Mouse (Mus musculus) lung, embryonic 14.5 days (tissue): ENCODE data around the gene 2210011C24Rik. TPM values are rescaled to one million over a fixed set of nuclear protein-coding genes. Genes with fewer than 3 reads are reported as not detected.

Experiments
- ATAC-seq: fragments of 200-750 bp; cut with Nextera tagmentation; 2 replicates; pipeline ENCODE4 v1.8.0; 2017; ENCODE audit warnings: mild to moderate bottlenecking, moderate TSS enrichment, moderate library complexity; ENCODE audit not compliant: insufficient read depth
- DNase-seq: peaks from one replicate; pipeline ENCODE4 v3.0.0-alpha.2; 2015
- H3K27ac ChIP-seq: fragments of 300-500 bp; sonication (generic); 2 replicates; pipeline ENCODE4 v1.5.1; 2014; ENCODE audit warnings: low read depth, mild to moderate bottlenecking, moderate library complexity
- H3K27me3 ChIP-seq: fragments of 300-500 bp; sonication (generic); 2 replicates; pipeline ENCODE4 v1.6.1; 2014; ENCODE audit warnings: low read length, control low read depth; ENCODE audit not compliant: insufficient read depth
- H3K36me3 ChIP-seq: fragments of 300-500 bp; sonication (generic); 2 replicates; pipeline ENCODE4 v1.6.1; 2014; ENCODE audit warnings: control low read depth; ENCODE audit not compliant: insufficient read depth
- H3K4me1 ChIP-seq: fragments of 300-500 bp; sonication (generic); 2 replicates; pipeline ENCODE4 v1.6.1; 2014; ENCODE audit warnings: antibody characterized with exemption, control low read depth; ENCODE audit not compliant: insufficient read depth
- H3K4me2 ChIP-seq: fragments of 300-500 bp; sonication (generic); 2 replicates; pipeline ENCODE4 v1.6.1; 2014; ENCODE audit warnings: mild to moderate bottlenecking
- H3K4me3 ChIP-seq: fragments of 300-500 bp; sonication (generic); 2 replicates; pipeline ENCODE4 v1.5.1; 2014; ENCODE audit warnings: low read depth, low read length
- H3K9ac ChIP-seq: fragments of 300-500 bp; sonication (generic); 2 replicates; pipeline ENCODE4 v1.6.1; 2014
- H3K9me3 ChIP-seq: fragments of 300-500 bp; sonication (generic); 2 replicates; pipeline ENCODE4 v1.6.1; 2016; ENCODE audit warnings: low read depth, low read length, control low read depth
- CTCF ChIP-seq: IDR thresholded peaks from 2 replicates; pipeline ENCODE4 v1.5.1; 2016; ENCODE audit warnings: antibody characterized with exemption, low read depth
- WGBS: fragments of 180-500 bp; shearing (Covaris S2); extraction: QIAGEN DNeasy Blood & Tissue Kit; methylation state at CpG from one replicate; pipeline ENCODE4 v1.1.7; 2014; 5-methylcytosine and 5-hydroxymethylcytosine counted together
- polyA plus RNA-seq: library from polyadenylated mRNA; unstranded; fragments of >200 nt; fragmentation: Nextera tagmentation; extraction: Ambion mirVana; gene quantifications from 2 replicates; pipeline ENCODE4 v1.2.1, GENCODE M21; 2014

2210011C24Rik gene
- polyA plus RNA-seq, 1 experiment from 2014 or later = 1.2 TPM

DNA sequence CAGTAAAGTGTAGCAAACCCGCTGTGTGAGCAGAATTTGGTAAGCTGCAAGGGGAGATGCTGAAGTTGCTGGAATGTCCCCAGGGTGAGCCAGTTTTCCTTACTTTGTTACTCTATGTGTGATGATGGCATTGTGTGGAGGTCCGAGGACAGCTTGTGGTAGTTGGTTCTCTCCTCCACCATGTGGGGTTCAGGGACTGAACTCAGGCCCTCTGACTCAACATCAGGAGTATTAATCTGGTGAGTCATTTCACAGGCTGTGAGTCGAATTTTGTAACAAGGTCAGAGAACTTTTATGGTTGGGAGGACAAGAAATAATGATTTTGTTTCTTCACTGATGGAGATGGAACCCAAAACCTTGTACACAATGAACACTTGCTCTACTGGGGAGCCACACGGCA, 20.8 kb upstream of the 2210011C24Rik start:
- Histone ChIP-seq H3K9ac (no peak overlapping the region), H3K4me1 (no peaks in the 10 kb centered on the region), H3K27ac (no peak overlapping the region), H3K27me3 (no peaks in the 10 kb centered on the region), H3K4me3 (no peak overlapping the region), H3K36me3 (no peaks in the 10 kb centered on the region), H3K4me2 (no peak overlapping the region), H3K9me3 (no peaks in the 10 kb centered on the region)
- no peak for DNase-seq
- 69% methylated on average over 4 of the region's 4 CpGs for WGBS
- ATAC-seq = no peak
- TF ChIP-seq CTCF = no peak

GRCm38 (mm10) chr8:84029272-84029671, 17.3 kb upstream of the 2210011C24Rik start:
- Histone ChIP-seq H3K27ac (no peak overlapping the region), H3K9me3 (no peaks in the 10 kb centered on the region), H3K27me3 (peaks cover 20% of the 10 kb centered on the region; the same call in 1 of the 2 replicates), H3K4me1 (peaks cover 6% of the 10 kb centered on the region; the same call in 1 of the 2 replicates), H3K36me3 (no peaks in the 10 kb centered on the region), H3K4me2 (no peak overlapping the region), H3K4me3 (no peak overlapping the region), H3K9ac (no peak overlapping the region)
- no peak for TF ChIP-seq CTCF
- ATAC-seq (no peak), DNase-seq (no peak)
- 79% methylated on average over 5 of the region's 5 CpGs for WGBS

DNA sequence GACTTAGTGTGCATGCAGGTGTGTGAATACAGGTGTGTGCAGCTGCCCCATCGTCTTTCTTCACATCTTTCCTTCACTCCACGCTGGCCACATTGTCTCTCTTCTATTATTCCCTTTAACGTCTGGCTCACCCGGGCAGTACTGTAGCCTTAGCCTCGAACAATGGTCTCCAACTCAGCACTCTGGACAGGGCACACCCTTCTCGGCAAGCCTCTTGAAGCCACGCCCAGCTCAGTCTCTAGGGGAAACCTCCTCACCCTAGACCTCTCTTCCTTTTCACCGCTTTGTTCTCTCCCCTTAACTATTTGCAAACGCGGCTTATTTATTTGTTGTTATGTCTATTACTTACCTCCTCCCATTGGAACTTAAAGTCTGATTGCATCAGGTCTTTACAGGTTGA, 15.5 kb upstream of the 2210011C24Rik start:
- Histone ChIP-seq H3K36me3 (no peaks in the 10 kb centered on the region), H3K27me3 (peaks cover 20% of the 10 kb centered on the region; the same call in 1 of the 2 replicates), H3K4me1 (peaks cover 13% of the 10 kb centered on the region), H3K4me3 (no peak overlapping the region), H3K9ac (no peak overlapping the region), H3K9me3 (no peaks in the 10 kb centered on the region), H3K4me2 (no peak overlapping the region), H3K27ac (no peak overlapping the region)
- WGBS = 16% methylated on average over 10 of the region's 10 CpGs
- no peak for TF ChIP-seq CTCF
- peak; percentile 70 for DNase-seq
- ATAC-seq = no peak

DNA sequence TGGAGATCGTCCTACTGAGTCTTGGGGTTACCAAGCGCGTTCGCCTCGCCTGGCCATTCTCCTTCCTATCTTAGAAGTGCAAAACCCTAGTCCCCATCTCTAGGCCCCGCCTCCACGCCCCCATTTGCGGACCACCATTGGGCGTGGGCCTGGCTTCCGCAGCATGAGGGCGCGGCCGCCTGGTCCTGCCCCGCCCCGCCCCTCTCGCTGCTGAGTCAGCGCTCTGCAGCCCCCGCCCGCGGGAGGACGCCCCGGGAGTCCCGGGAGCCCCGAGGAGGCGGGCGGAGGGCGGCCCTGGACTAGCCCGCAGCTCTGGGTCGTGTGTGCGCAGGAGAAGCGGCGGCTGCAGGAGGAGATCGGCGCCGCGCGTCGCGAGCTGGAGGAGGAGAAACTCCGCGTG, 13.9 kb upstream of the 2210011C24Rik start:
- ATAC-seq (peak; percentile 68; the same call in 1 of the 2 replicates), DNase-seq (peak; percentile 82)
- no peak for TF ChIP-seq CTCF
- WGBS = 2% methylated on average over 41 of the region's 41 CpGs
- H3K9me3 ChIP-seq = no peaks in the 10 kb centered on the region
- peaks cover 15% of the 10 kb centered on the region for H3K4me1 ChIP-seq
- H3K36me3 ChIP-seq = no peaks in the 10 kb centered on the region
- H3K27ac ChIP-seq = no peak overlapping the region
- peak overlapping the region; percentile 41; the same call in 1 of the 2 replicates for H3K9ac ChIP-seq
- H3K4me2 ChIP-seq = peak overlapping the region; percentile 85
- H3K4me3 ChIP-seq = peak overlapping the region; percentile 42
- H3K27me3 ChIP-seq = peaks cover 20% of the 10 kb centered on the region; the same call in 1 of the 2 replicates

GRCm38 (mm10) chr8:84024171-84024570, 12.2 kb upstream of the 2210011C24Rik start:
- peak; percentile 77 for TF ChIP-seq CTCF
- no peak for ATAC-seq
- H3K9me3 ChIP-seq = no peaks in the 10 kb centered on the region
- peaks cover 15% of the 10 kb centered on the region for H3K4me1 ChIP-seq
- H3K4me3 ChIP-seq = no peak overlapping the region
- no peak overlapping the region for H3K9ac ChIP-seq
- no peak overlapping the region for H3K27ac ChIP-seq
- H3K27me3 ChIP-seq = peaks cover 20% of the 10 kb centered on the region; the same call in 1 of the 2 replicates
- no peaks in the 10 kb centered on the region for H3K36me3 ChIP-seq
- no peak overlapping the region for H3K4me2 ChIP-seq
- 14% methylated on average over 10 of the region's 10 CpGs for WGBS
- peak; percentile 76 for DNase-seq

DNA sequence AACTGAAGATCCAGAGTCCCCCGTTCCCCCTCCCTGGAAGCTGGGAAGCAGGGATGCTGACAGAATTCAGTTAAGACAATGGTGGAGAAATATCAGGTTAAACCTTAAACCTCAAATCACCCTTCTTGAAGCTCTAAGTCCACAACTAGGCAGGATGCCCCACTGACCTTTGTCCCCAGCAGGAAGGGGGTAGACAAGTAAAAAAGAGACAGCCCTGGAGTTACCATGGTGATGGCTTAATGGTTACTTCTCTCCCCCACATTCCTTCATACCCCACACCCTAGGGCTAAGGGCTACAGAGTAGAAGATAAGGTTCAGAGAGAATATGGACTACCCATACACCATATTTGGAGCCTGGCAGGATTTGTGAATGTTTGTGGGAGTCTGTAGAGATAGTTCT, 11.7 kb upstream of the 2210011C24Rik start:
- WGBS = 44% methylated on average over 1 of the region's 1 CpGs
- ATAC-seq (no peak), DNase-seq (no peak)
- Histone ChIP-seq H3K4me3 (no peak overlapping the region), H3K9ac (no peak overlapping the region), H3K4me2 (0 out of 2 replicates have a peak overlapping the region, but pooled peaks have one; percentile 12), H3K27me3 (peaks cover 20% of the 10 kb centered on the region; the same call in 1 of the 2 replicates), H3K36me3 (no peaks in the 10 kb centered on the region), H3K4me1 (peaks cover 15% of the 10 kb centered on the region), H3K9me3 (no peaks in the 10 kb centered on the region), H3K27ac (no peak overlapping the region)
- TF ChIP-seq CTCF = no peak

DNA sequence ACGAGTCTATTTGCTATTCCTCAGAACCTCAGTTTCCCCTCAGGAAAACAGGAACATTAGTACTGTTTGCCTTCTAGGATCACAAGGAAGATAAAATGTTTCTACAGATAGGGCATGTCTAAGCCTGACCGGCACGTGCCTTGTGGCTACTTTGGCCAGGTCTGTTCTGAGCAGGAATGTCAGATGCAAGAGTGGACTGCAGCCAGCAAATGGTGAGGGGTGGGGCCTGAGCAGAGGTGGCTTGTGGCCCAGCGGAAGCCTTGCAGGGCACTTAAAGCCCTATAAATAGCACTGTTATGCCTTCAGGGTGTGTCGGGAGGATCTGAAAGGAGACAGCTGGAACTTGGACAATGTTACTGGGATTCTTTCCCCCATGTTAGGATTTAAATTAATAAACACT, 11.1 kb upstream of the 2210011C24Rik start:
- TF ChIP-seq CTCF = no peak
- H3K27ac ChIP-seq = no peak overlapping the region
- no peak overlapping the region for H3K9ac ChIP-seq
- H3K4me1 ChIP-seq = peaks cover 15% of the 10 kb centered on the region
- no peaks in the 10 kb centered on the region for H3K36me3 ChIP-seq
- 0 out of 2 replicates have a peak overlapping the region, but pooled peaks have one; percentile 12 for H3K4me2 ChIP-seq
- H3K4me3 ChIP-seq = no peak overlapping the region
- DNase-seq (peak; percentile 60), ATAC-seq (no peak)
- 5% methylated on average over 5 of the region's 5 CpGs for WGBS
- H3K9me3 ChIP-seq = no peaks in the 10 kb centered on the region
- H3K27me3 ChIP-seq = peaks cover 20% of the 10 kb centered on the region; the same call in 1 of the 2 replicates
